Comparison of ENCODE assay signal across 10 mouse cellular contexts in the genomic region with DNA sequence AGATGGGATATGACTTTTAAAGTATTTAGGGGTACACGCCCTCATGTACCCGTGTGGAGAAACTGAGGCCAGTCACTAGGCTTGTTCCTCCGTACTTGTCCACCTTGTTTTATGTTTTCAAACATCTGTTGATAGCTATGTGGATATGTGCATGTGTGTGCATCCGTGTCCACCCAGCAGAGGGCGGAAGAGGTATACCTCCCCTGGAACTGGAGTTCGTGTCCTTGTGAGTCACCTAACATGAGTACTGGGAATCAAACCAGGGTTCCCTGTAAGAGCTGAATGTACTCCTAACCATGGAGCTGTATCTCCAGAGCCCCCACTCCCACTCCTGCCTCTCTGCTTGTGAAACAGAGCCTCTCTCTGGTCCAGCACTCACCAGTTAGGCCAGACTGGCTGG.
DNase-seq lines count a peak whose midpoint lies in the region; ATAC-seq and TF ChIP-seq lines count a peak whose summit lies in the region.
"Had no signal": no experiment of that assay in that cellular context is flagged by ENCODE, and none has a peak within 500 bp of the region (broad histone marks: within the 10 kb centered on the region; RNA-seq: fewer than 3 reads in every experiment).

No protein-coding gene starts in this region.

- no peak for DNase-seq in gastrocnemius, adult 2 months
- no peak for DNase-seq in gastrocnemius, adult 18-20 months (ENCODE audit: low spot score)
- peak; percentile 2 for DNase-seq in midbrain, embryonic 11.5 days (ENCODE audit: low spot score, missing footprints)
- peak; percentile 23 to 26 for DNase-seq in kidney, postnatal 4 days
- peak; percentile 57 for DNase-seq in thymus, postnatal 4 days
- no peak for DNase-seq in left cerebral cortex, adult 8-10 months (ENCODE audit: low spot score in 2 of 2)
- no peak for DNase-seq in natural killer cell, adult 2 months (ENCODE audit: low spot score in 2 of 2)
- DNase-seq: liver, embryonic 13.5 days had no signal

- no peak overlapping the region for H3K9ac ChIP-seq in midbrain, embryonic 11.5 days (ENCODE audit: low read length)
- no peak overlapping the region for H3K9ac ChIP-seq in midbrain, embryonic 13.5 days (replicated peaks)
- H3K9ac ChIP-seq: liver, embryonic 13.5 days; neural tube, embryonic 13.5 days had no signal

- H3K36me3 ChIP-seq in midbrain, embryonic 11.5 days (ENCODE audit: control insufficient read depth, insufficient read depth, low read length) = peaks cover 16% of the 10 kb centered on the region; the same call in 1 of the 2 replicates
- H3K36me3 ChIP-seq in midbrain, embryonic 13.5 days = peaks cover 82% of the 10 kb centered on the region

- H3K4me2 ChIP-seq in midbrain, embryonic 11.5 days = no peak overlapping the region
- H3K4me2 ChIP-seq in midbrain, embryonic 13.5 days (replicated peaks) = no peak overlapping the region
- H3K4me2 ChIP-seq: liver, embryonic 13.5 days; neural tube, embryonic 13.5 days had no signal

- no peaks in the 10 kb centered on the region for H3K9me3 ChIP-seq in midbrain, embryonic 11.5 days (ENCODE audit: control insufficient read depth, low read length)
- no peaks in the 10 kb centered on the region for H3K9me3 ChIP-seq in midbrain, embryonic 13.5 days
- H3K9me3 ChIP-seq: liver, embryonic 13.5 days; neural tube, embryonic 13.5 days had no signal

- no peak overlapping the region for H3K27ac ChIP-seq in gastrocnemius, adult 2 months
- no peak overlapping the region for H3K27ac ChIP-seq in midbrain, embryonic 11.5 days (ENCODE audit: low read depth, low read length)
- no peak overlapping the region for H3K27ac ChIP-seq in midbrain, embryonic 13.5 days
- H3K27ac ChIP-seq: liver, embryonic 13.5 days; neural tube, embryonic 13.5 days had no signal

- peak; percentile 15; the same call in 1 of the 2 replicates for TF ChIP-seq CTCF in gastrocnemius, adult 2 months (IDR thresholded peaks at IDR 0.05)

- H3K4me3 ChIP-seq in gastrocnemius, adult 2 months = no peak overlapping the region
- H3K4me3 ChIP-seq in midbrain, embryonic 11.5 days (ENCODE audit: low read depth, low read length) = no peak overlapping the region
- H3K4me3 ChIP-seq in midbrain, embryonic 13.5 days (replicated peaks) = no peak overlapping the region
- H3K4me3 ChIP-seq: liver, embryonic 13.5 days; neural tube, embryonic 13.5 days had no signal

- no peaks in the 10 kb centered on the region for H3K27me3 ChIP-seq in midbrain, embryonic 11.5 days (ENCODE audit: control insufficient read depth, insufficient read depth, low read length)
- no peaks in the 10 kb centered on the region for H3K27me3 ChIP-seq in midbrain, embryonic 13.5 days
- H3K27me3 ChIP-seq: liver, embryonic 13.5 days; neural tube, embryonic 13.5 days had no signal

- WGBS in midbrain, embryonic 11.5 days = 87% methylated on average over 6 of the region's 6 CpGs
- WGBS in midbrain, embryonic 13.5 days = 94% methylated on average over 6 of the region's 6 CpGs

- no peaks in the 10 kb centered on the region for H3K4me1 ChIP-seq in midbrain, embryonic 11.5 days (ENCODE audit: control insufficient read depth, insufficient read depth, low read length)
- H3K4me1 ChIP-seq in midbrain, embryonic 13.5 days (replicated peaks) = no peaks in the 10 kb centered on the region
- H3K4me1 ChIP-seq: liver, embryonic 13.5 days; neural tube, embryonic 13.5 days had no signal

- ATAC-seq in midbrain, embryonic 11.5 days (ENCODE audit: low FRiP score) = no peak
- no peak for ATAC-seq in midbrain, embryonic 13.5 days

- intact Hi-C loops in gastrocnemius, adult 2 months (cut with DNase I) = loop anchor here (10.0 kb wide), 1 partner anchor 146 kb away; a partner anchor contains a TSS

Comparison
In these comparisons a context has a peak if more than half of its experiments do, and no peak if none do; other contexts are left out.
1. DNase-seq: peak in midbrain, embryonic 11.5 days (single experiment), kidney, postnatal 4 days (2 of 2) and thymus, postnatal 4 days (single experiment); none in gastrocnemius, adult 2 months (single experiment), gastrocnemius, adult 18-20 months (single experiment), left cerebral cortex, adult 8-10 months (0 of 2) and natural killer cell, adult 2 months (0 of 2).